ENCODE assay signal across 11 mouse cellular contexts in genomic region chr7:79262478-79262877, GRCm38 (mm10). TPM values are rescaled to one million over a fixed set of nuclear protein-coding genes. Genes with fewer than 3 reads are reported as not detected.
DNase-seq lines count a peak whose midpoint lies in the region; ATAC-seq and TF ChIP-seq lines count a peak whose summit lies in the region.
"Had no signal": no experiment of that assay in that cellular context is flagged by ENCODE, and none has a peak within 500 bp of the region (broad histone marks: within the 10 kb centered on the region; RNA-seq: fewer than 3 reads in every experiment).

No protein-coding gene starts in this region.

- TF ChIP-seq EP300 in lung, postnatal 0 days (IDR thresholded peaks at IDR 0.05) = no peak

- no peaks in the 10 kb centered on the region for H3K36me3 ChIP-seq in lung, postnatal 0 days (ENCODE audit: insufficient read depth, low read length)
- no peaks in the 10 kb centered on the region for H3K36me3 ChIP-seq in kidney, embryonic 16.5 days (ENCODE audit: insufficient read depth, low read length)
- H3K36me3 ChIP-seq in midbrain, postnatal 0 days (ENCODE audit: insufficient read depth, low read length) = no peaks in the 10 kb centered on the region
- H3K36me3 ChIP-seq: G1E; hindbrain, embryonic 15.5 days had no signal

- no peak for TF ChIP-seq CTCF in lung, postnatal 0 days (IDR thresholded peaks at IDR 0.05)
- TF ChIP-seq CTCF in midbrain, postnatal 0 days (IDR thresholded peaks at IDR 0.05) = no peak

- 41% methylated on average over 8 of the region's 8 CpGs for WGBS in lung, postnatal 0 days
- 58% methylated on average over 8 of the region's 8 CpGs for WGBS in kidney, embryonic 16.5 days
- 83% methylated on average over 8 of the region's 8 CpGs for WGBS in midbrain, postnatal 0 days

- no peaks in the 10 kb centered on the region for H3K27me3 ChIP-seq in lung, postnatal 0 days (replicated peaks; ENCODE audit: insufficient read depth, low read length)
- no peaks in the 10 kb centered on the region for H3K27me3 ChIP-seq in kidney, embryonic 16.5 days (ENCODE audit: insufficient read depth, low read length)
- no peaks in the 10 kb centered on the region for H3K27me3 ChIP-seq in midbrain, postnatal 0 days (ENCODE audit: insufficient read depth, low read length)
- H3K27me3 ChIP-seq: hindbrain, embryonic 15.5 days had no signal

- H3K4me1 ChIP-seq in lung, postnatal 0 days (ENCODE audit: insufficient read depth, low read depth, low read length) = no peaks in the 10 kb centered on the region
- H3K4me1 ChIP-seq in kidney, embryonic 16.5 days (ENCODE audit: insufficient read depth, low read length) = no peaks in the 10 kb centered on the region
- H3K4me1 ChIP-seq in midbrain, postnatal 0 days (ENCODE audit: insufficient read depth, low read length) = no peaks in the 10 kb centered on the region
- H3K4me1 ChIP-seq: hindbrain, embryonic 15.5 days had no signal

- ATAC-seq in lung, postnatal 0 days = peak; percentile 62
- peak; percentile 49; the same call in 1 of the 2 replicates for ATAC-seq in kidney, embryonic 16.5 days (ENCODE audit: low FRiP score, low TSS enrichment)
- ATAC-seq in midbrain, postnatal 0 days (ENCODE audit: low FRiP score) = no peak
- ATAC-seq: midbrain, embryonic 16.5 days had no signal

- no peak overlapping the region for H3K4me3 ChIP-seq in lung, postnatal 0 days (ENCODE audit: low read depth, low read length)
- H3K4me3 ChIP-seq in kidney, embryonic 16.5 days (ENCODE audit: low read length) = no peak overlapping the region
- H3K4me3 ChIP-seq in midbrain, postnatal 0 days (ENCODE audit: low read depth, low read length) = no peak overlapping the region
- H3K4me3 ChIP-seq: hindbrain, embryonic 15.5 days had no signal

- no peaks in the 10 kb centered on the region for H3K9me3 ChIP-seq in lung, postnatal 0 days (ENCODE audit: low read length)
- H3K9me3 ChIP-seq in kidney, embryonic 16.5 days (ENCODE audit: low read length) = no peaks in the 10 kb centered on the region
- H3K9me3 ChIP-seq in midbrain, postnatal 0 days (ENCODE audit: low read length) = no peaks in the 10 kb centered on the region
- H3K9me3 ChIP-seq: G1E; hindbrain, embryonic 15.5 days had no signal

- no peak for DNase-seq in lung, postnatal 0 days (ENCODE audit: low spot score)
- DNase-seq in lung, postnatal 14 days = no peak
- DNase-seq in R1 (ENCODE audit: low read depth, low spot score) = peak; percentile 63
- peak; percentile 33 for DNase-seq in naive thymus-derived CD4-positive, alpha-beta T cell, adult 2 months (ENCODE audit: low read depth)
- no peak for DNase-seq in midbrain, postnatal 0 days (ENCODE audit: low spot score)
- DNase-seq in urinary bladder, postnatal 14 days (ENCODE audit: low spot score) = no peak
- DNase-seq: layer of hippocampus, postnatal 36 days had no signal

- 0 out of 2 replicates have a peak overlapping the region, but pooled peaks have one; percentile 9 for H3K27ac ChIP-seq in lung, postnatal 0 days (ENCODE audit: low read length)
- no peak overlapping the region for H3K27ac ChIP-seq in kidney, embryonic 16.5 days (ENCODE audit: low read length)
- H3K27ac ChIP-seq in midbrain, postnatal 0 days (ENCODE audit: low read depth, low read length) = no peak overlapping the region
- H3K27ac ChIP-seq: hindbrain, embryonic 15.5 days had no signal

- H3K4me2 ChIP-seq in lung, postnatal 0 days (replicated peaks; ENCODE audit: low read depth, low read length) = no peak overlapping the region
- no peak overlapping the region for H3K4me2 ChIP-seq in kidney, embryonic 16.5 days (replicated peaks; ENCODE audit: low read depth, low read length)
- no peak overlapping the region for H3K4me2 ChIP-seq in midbrain, postnatal 0 days (ENCODE audit: low read depth, low read length, poor library complexity, severe bottlenecking)
- H3K4me2 ChIP-seq: hindbrain, embryonic 15.5 days had no signal

- H3K9ac ChIP-seq in lung, postnatal 0 days (replicated peaks; ENCODE audit: low read depth) = no peak overlapping the region
- H3K9ac ChIP-seq in kidney, embryonic 16.5 days (replicated peaks; ENCODE audit: low read length) = no peak overlapping the region
- H3K9ac ChIP-seq in midbrain, postnatal 0 days (replicated peaks; ENCODE audit: low read length, poor library complexity, severe bottlenecking) = no peak overlapping the region
- H3K9ac ChIP-seq: hindbrain, embryonic 15.5 days had no signal

RNA-seq across cellular contexts. Expression of gene Abhd2, which starts 10.5 kb away (rescaled TPM):
- polyA plus RNA-seq in lung, postnatal 0 days (2015; fragmentation: Nextera tagmentation; extraction: Ambion mirVana) = 22.8 and 25.2 TPM in 2 replicates
- polyA plus RNA-seq in kidney, embryonic 16.5 days (2015; fragmentation: Nextera tagmentation; extraction: Ambion mirVana) = 11.0 and 13.1 TPM in 2 replicates
- total RNA-seq in midbrain, postnatal 0 days (2014; rRNA removed) = 83.2 and 85.7 TPM in 2 replicates
- polyA plus RNA-seq in midbrain, postnatal 0 days (2015; fragmentation: Nextera tagmentation; extraction: Ambion mirVana) = 18.1 and 23.0 TPM in 2 replicates

Comparison
In these comparisons a context has a peak if more than half of its experiments do, and no peak if none do; other contexts are left out.
1. DNase-seq: peak in R1 (single experiment) and naive thymus-derived CD4-positive, alpha-beta T cell, adult 2 months (single experiment); none in lung, postnatal 0 days (single experiment), lung, postnatal 14 days (single experiment), midbrain, postnatal 0 days (single experiment) and urinary bladder, postnatal 14 days (single experiment).